Mouse (Mus musculus): ENCODE results near the gene Cflar. TPM values are rescaled to one million over a fixed set of nuclear protein-coding genes. Genes with fewer than 3 reads are reported as not detected.
A peak's percentile ranks its signal among the peaks of the same experiment; 100 is the strongest.
"Not testable (repeated sequence)": the region's sequence is repeated elsewhere in the genome, so short reads cannot be mapped to it uniquely, and the experiment has no call there.

The Cflar gene
- total and polyA plus RNA-seq, 2 experiments, result 45.7 to 98.7 TPM

DNA sequence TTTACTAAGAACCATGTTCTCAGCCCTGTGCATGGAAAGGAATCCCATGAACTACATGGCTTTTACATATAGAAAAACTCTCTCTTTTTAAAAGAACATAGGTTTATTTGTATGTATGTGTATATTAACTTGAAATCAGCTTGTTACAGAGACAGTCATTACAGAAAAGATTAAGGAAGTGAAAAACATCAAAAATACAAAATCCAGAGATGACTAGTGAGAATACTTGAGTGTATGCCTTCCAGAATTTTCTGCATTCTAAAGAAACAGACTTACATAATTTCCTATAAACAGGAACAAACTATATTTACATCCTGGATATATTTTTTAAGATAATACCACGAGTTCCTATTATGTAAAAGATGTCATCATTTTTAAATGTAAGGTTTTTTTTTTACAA lies 17.6 kb upstream of the Cflar start:
- WGBS, result 74% methylated on average over 1 of the region's 1 CpGs
- TF ChIP-seq POLR2A (IDR thresholded peaks at IDR 0.05; ENCODE audit: extremely low read depth, insufficient read depth, low read length), result no peak
- TF ChIP-seq CTCF (IDR thresholded peaks at IDR 0.05; ENCODE audit: low read depth, low read length), result no peak
- peaks cover 3% of the 10 kb centered on the region; the same call in 1 of the 2 replicates for H3K4me1 ChIP-seq (ENCODE audit: control insufficient read depth, insufficient read depth, low read length)

DNA sequence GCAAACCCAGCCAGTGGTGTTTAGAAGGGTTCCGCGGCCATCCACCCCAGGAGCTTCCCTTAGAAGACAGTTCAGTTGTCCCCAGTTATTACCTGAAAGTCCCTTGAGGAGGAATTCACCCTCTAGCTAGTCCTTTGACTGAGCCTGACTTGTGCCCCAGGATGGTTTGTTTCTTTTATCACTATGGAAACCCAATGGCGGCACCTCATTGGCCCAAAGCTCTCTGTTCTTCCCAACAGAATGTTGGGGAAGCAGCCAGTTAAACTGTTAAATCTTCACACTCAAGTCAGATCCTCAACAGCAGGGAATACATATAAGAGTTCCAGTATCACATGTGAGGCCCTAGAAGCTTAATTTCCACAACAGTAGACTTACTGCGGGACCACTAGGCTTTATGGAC lies 15.5 kb upstream of the Cflar start, which contains the start of gene Als2cr12:
Gene Als2cr12, minus strand, starts transcription at position 180 of the 400 bp plus-strand sequence.
- H3K36me3 ChIP-seq (ENCODE audit: control insufficient read depth, insufficient read depth, low read length); H3K79me2 ChIP-seq (ENCODE audit: control insufficient read depth, insufficient read depth, low read length); H3K4me3 ChIP-seq (ENCODE audit: insufficient read depth, low read depth, low read length); H3K9ac ChIP-seq (ENCODE audit: low read depth, low read length); H3K27ac ChIP-seq (replicated peaks; ENCODE audit: insufficient read depth, low read depth, low read length); DNase-seq (ENCODE audit: extremely low read depth, low read depth, low spot score); H3K27me3 ChIP-seq (ENCODE audit: control insufficient read depth, insufficient read depth, low read length); H3K4me1 ChIP-seq (ENCODE audit: control insufficient read depth, insufficient read depth, low read length): not testable (repeated sequence)
- WGBS, result 93% methylated on average over 4 of the region's 4 CpGs

More for the DNA sequence above, 17.6 kb upstream of the Cflar start:
- DNase-seq (ENCODE audit: extremely low read depth, low read depth, low spot score), result no peak
- no peak overlapping the region for H3K27ac ChIP-seq (replicated peaks; ENCODE audit: insufficient read depth, low read depth, low read length)
- H3K4me3 ChIP-seq (ENCODE audit: insufficient read depth, low read depth, low read length), result no peak overlapping the region
- no peaks in the 10 kb centered on the region for H3K79me2 ChIP-seq (ENCODE audit: control insufficient read depth, insufficient read depth, low read length)
- H3K9ac ChIP-seq (ENCODE audit: low read depth, low read length), result no peak overlapping the region
- H3K27me3 ChIP-seq (ENCODE audit: control insufficient read depth, insufficient read depth, low read length), result no peaks in the 10 kb centered on the region
- H3K36me3 ChIP-seq (ENCODE audit: control insufficient read depth, insufficient read depth, low read length), result no peaks in the 10 kb centered on the region

DNA sequence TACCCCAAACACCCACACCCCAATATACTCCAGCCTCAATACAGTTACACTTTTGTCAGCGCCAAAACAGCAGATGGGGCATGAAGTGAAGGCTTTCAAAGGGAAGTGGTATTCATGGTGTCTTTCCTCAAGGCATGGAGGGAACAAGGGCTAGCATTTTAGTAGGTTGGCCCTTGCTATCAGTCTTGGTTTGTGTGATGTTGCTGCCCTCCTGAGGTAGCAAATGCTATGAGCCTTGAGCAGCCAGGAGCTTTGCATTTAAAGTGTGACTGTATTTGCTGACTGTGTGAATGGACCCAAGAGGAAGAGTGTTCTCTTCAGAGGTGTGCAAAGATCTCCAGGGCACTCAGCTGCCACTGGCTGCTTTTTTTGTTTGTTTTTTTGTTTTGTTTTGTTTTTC lies 13.7 kb upstream of the Cflar start:
- H3K4me3 ChIP-seq (ENCODE audit: insufficient read depth, low read depth, low read length); H3K79me2 ChIP-seq (ENCODE audit: control insufficient read depth, insufficient read depth, low read length); H3K9ac ChIP-seq (ENCODE audit: low read depth, low read length); H3K4me1 ChIP-seq (ENCODE audit: control insufficient read depth, insufficient read depth, low read length); H3K36me3 ChIP-seq (ENCODE audit: control insufficient read depth, insufficient read depth, low read length); H3K27ac ChIP-seq (replicated peaks; ENCODE audit: insufficient read depth, low read depth, low read length); H3K27me3 ChIP-seq (ENCODE audit: control insufficient read depth, insufficient read depth, low read length): not testable (repeated sequence)
- 77% methylated on average over 1 of the region's 1 CpGs for WGBS
- TF ChIP-seq CTCF (IDR thresholded peaks at IDR 0.05; ENCODE audit: low read depth, low read length), result 0 out of 2 replicates have a peak, but pooled peaks have one; percentile 5
- DNase-seq (ENCODE audit: extremely low read depth, low read depth, low spot score), result peak; percentile 21

DNA sequence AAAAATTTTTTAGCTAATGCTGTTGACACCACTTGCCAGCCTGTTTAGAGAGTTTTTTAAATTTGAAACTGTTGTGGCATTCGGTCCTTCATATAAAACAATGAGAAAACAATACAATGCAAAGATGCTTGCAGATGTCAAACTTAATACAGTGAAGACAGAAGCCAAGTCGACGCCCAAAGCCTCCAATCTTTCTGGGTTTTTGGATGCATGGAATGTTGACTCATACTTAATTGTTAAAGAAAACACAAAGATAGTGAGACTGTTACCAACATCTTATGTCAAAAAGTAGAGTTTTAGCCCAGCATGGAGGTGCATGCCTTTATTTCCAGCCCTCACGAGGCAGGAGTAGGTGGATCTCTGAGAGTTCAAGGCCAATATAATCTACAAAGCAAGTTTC lies 12.5 kb upstream of the Cflar start:
- H3K9ac ChIP-seq (ENCODE audit: low read depth, low read length), result no peak overlapping the region
- no peak for TF ChIP-seq CTCF (IDR thresholded peaks at IDR 0.05; ENCODE audit: low read depth, low read length)
- no peak for TF ChIP-seq POLR2A (IDR thresholded peaks at IDR 0.05; ENCODE audit: extremely low read depth, insufficient read depth, low read length)
- H3K36me3 ChIP-seq (ENCODE audit: control insufficient read depth, insufficient read depth, low read length), result no peaks in the 10 kb centered on the region
- no peaks in the 10 kb centered on the region for H3K27me3 ChIP-seq (ENCODE audit: control insufficient read depth, insufficient read depth, low read length)
- H3K4me3 ChIP-seq (ENCODE audit: insufficient read depth, low read depth, low read length), result no peak overlapping the region
- no peaks in the 10 kb centered on the region for H3K4me1 ChIP-seq (ENCODE audit: control insufficient read depth, insufficient read depth, low read length)
- H3K27ac ChIP-seq (replicated peaks; ENCODE audit: insufficient read depth, low read depth, low read length), result no peak overlapping the region
- H3K79me2 ChIP-seq (ENCODE audit: control insufficient read depth, insufficient read depth, low read length), result no peaks in the 10 kb centered on the region
- 90% methylated on average over 4 of the region's 4 CpGs for WGBS
- no peak for DNase-seq (ENCODE audit: extremely low read depth, low read depth, low spot score)

DNA sequence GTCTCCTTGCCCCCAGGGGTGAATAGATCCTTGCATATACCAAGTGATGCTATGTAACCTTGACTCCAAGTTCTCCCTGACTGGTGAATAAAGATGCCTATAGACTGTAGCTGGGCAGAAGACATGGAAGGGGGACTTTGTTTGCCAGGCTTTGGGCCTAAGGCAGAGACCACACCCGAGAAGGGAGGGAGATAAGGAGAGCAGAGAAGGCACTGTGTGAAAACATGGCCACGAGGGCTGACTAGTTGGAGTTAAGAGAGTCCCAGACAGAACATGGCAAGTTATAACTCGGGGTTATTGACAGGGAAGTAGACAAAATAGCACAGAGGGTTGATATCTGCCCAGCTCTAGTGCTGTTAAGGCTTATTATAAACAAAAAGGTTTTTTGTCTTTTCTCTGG lies 11.3 kb upstream of the Cflar start:
- 68% methylated on average over 3 of the region's 3 CpGs for WGBS
- no peaks in the 10 kb centered on the region for H3K27me3 ChIP-seq (ENCODE audit: control insufficient read depth, insufficient read depth, low read length)
- no peak overlapping the region for H3K27ac ChIP-seq (replicated peaks; ENCODE audit: insufficient read depth, low read depth, low read length)
- H3K36me3 ChIP-seq (ENCODE audit: control insufficient read depth, insufficient read depth, low read length), result no peaks in the 10 kb centered on the region
- DNase-seq (ENCODE audit: extremely low read depth, low read depth, low spot score), result no peak
- H3K4me3 ChIP-seq (ENCODE audit: insufficient read depth, low read depth, low read length), result no peak overlapping the region
- H3K4me1 ChIP-seq (ENCODE audit: control insufficient read depth, insufficient read depth, low read length), result no peaks in the 10 kb centered on the region
- no peak overlapping the region for H3K9ac ChIP-seq (ENCODE audit: low read depth, low read length)
- no peaks in the 10 kb centered on the region for H3K79me2 ChIP-seq (ENCODE audit: control insufficient read depth, insufficient read depth, low read length)
- no peak for TF ChIP-seq POLR2A (IDR thresholded peaks at IDR 0.05; ENCODE audit: extremely low read depth, insufficient read depth, low read length)
- no peak for TF ChIP-seq CTCF (IDR thresholded peaks at IDR 0.05; ENCODE audit: low read depth, low read length)

DNA sequence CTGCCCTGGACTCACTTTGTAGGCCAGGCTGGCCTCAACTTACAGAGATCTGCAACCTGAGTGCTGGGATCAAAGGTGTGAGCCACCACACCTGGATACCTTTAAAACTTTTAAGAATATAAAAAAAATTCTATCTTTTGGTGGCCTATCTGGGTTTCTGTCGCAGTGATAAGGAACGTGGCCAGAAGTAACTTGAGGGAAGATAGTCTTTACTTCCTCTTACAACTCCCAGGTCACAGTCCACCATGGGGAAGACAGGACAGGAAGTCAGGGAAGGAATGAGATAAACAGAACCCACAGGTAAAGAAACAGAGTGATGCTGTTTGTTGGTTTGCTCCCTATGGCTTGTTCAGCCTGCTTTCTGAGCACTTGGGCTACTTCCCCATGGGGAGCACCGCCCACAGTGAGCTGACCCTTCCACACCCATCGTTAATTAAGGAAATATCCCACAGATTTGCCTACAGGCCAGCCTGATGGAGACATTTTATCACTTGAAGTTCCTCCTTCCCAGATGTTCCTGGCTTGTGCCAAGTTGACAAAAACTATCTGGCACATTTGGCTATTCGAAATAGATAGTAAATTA lies 10.6 kb upstream of the Cflar start:
- H3K27me3 ChIP-seq (ENCODE audit: control insufficient read depth, insufficient read depth, low read length); H3K36me3 ChIP-seq (ENCODE audit: control insufficient read depth, insufficient read depth, low read length); H3K79me2 ChIP-seq (ENCODE audit: control insufficient read depth, insufficient read depth, low read length); DNase-seq (ENCODE audit: extremely low read depth, low read depth, low spot score); H3K4me1 ChIP-seq (ENCODE audit: control insufficient read depth, insufficient read depth, low read length); H3K9ac ChIP-seq (ENCODE audit: low read depth, low read length); H3K27ac ChIP-seq (replicated peaks; ENCODE audit: insufficient read depth, low read depth, low read length); H3K4me3 ChIP-seq (ENCODE audit: insufficient read depth, low read depth, low read length): not testable (repeated sequence)
- 74% methylated on average over 5 of the region's 5 CpGs for WGBS

DNA sequence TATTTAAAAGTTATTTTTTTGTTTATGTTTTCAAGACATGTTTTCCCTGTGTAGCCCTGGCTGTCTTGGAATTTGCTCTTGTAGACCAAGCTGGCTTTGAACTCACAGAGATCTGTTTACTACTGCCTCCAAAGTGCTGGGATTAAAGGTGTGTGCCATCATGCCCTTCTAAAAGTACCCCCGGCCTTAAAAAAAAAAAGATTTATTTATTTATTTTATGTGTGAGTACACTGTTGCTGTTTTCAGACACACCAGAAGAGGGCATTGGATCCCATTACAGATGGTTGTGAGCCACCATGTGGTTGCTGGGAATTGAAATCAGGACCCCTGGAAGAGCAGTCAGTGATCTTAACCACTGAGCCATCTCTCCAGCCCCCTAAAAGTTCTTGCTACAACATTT lies 1.3 kb upstream of the Cflar start:
- not testable (repeated sequence) for H3K4me1 ChIP-seq (ENCODE audit: control insufficient read depth, insufficient read depth, low read length); H3K27ac ChIP-seq (replicated peaks; ENCODE audit: insufficient read depth, low read depth, low read length); H3K9ac ChIP-seq (ENCODE audit: low read depth, low read length); H3K27me3 ChIP-seq (ENCODE audit: control insufficient read depth, insufficient read depth, low read length); DNase-seq (ENCODE audit: extremely low read depth, low read depth, low spot score); H3K4me3 ChIP-seq (ENCODE audit: insufficient read depth, low read depth, low read length)
- H3K36me3 ChIP-seq (ENCODE audit: control insufficient read depth, insufficient read depth, low read length), result peaks cover 11% of the 10 kb centered on the region
- peaks cover 10% of the 10 kb centered on the region; the same call in 1 of the 2 replicates for H3K79me2 ChIP-seq (ENCODE audit: control insufficient read depth, insufficient read depth, low read length)
- 89% methylated on average over 1 of the region's 1 CpGs for WGBS
